Mouse (Mus musculus) kidney, postnatal 25 days (tissue): ENCODE results near the gene Gm17622.

Source experiments
- DNase-seq, 2 experiments: peaks; one replicate each; pipeline ENCODE4 v3.0.0; 2021; ENCODE audit warnings: mixed read lengths in 2 of 2

Gm17622 gene

DNA sequence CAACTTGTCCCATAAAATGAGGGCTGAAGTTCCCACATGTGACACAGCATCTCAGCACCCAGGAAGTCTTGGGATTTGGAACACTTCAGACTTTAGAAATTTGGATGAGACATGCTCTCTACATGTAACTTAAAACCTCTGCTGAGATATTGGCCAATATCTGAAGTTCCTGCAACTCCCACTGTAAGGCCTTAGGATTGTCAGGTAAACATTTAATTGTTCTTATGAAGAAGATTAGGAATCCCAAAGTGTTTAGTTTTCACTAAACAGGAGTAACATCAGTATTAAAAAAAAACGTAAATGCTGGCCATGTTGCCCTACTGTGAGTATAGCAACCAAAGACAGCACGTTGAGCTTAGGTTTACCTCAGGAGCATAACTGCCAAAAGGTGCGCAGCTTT, at the start of gene Gm17622:
Gene Gm17622, plus strand, starts transcription at position 301 of the 400 bp plus-strand sequence.
- DNase-seq: no peak

- no peak for DNase-seq
These were observed 40.2 kb upstream of the Gm17622 start for GRCm38 (mm10) chr13:96450205-96450856.

DNA sequence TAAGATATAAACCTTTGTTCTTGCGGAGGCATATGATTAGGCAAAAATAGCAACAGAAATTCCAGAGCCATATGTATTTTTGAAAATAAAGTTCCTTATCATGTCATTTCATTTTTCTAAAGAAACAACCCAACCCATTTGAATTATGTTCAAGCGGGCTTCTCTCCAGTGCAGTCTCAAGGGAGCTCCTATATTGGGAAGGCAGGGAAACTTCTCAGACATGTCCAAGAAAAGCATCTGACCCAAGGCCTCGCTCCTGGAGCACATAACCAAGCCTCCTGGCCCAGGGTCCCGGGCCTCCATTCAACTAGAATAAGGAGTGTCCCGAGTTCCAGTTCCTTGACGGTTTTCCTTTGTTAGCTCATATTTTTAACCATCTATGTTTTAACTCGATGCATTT, 39.7 kb upstream of the Gm17622 start:
- DNase-seq: no peak

DNA sequence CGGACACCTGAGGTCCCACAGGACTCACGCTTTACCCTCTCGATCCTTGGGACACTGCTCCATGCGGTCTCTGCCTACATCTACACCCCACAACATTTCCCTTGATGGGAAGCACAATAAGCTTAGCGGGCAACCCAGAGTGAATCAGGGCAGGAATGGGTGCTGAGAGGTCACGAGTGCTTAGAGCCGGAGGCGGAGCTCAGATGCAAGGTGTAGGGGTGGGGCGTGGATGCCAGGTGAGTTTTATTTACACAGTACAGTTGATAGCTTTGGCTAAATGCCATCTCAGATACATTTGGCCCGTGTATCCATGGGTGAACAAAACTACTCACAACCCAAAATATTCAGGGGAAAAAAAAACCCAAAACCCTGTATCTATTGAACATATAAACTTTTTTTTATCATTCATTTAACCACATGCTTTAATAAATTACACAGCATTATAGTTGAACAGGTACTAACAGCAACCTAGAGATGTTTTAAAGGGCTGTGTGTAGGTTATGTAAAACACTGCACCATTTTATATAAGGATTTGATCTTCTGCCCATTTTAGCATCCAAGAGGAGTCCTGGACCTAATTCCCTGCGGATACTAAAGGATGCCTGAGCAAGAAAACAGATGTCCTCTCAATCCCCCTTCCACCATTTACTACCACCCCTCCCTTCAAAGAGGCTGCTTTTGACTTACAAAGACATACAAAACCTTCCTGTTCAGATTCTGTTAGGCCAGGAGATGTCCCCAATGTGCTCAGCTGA, 39.0 kb upstream of the Gm17622 start:
- no peak for DNase-seq

GRCm38 (mm10) chr13:96452621-96453020, 37.9 kb upstream of the Gm17622 start:
- DNase-seq: no peak

DNA sequence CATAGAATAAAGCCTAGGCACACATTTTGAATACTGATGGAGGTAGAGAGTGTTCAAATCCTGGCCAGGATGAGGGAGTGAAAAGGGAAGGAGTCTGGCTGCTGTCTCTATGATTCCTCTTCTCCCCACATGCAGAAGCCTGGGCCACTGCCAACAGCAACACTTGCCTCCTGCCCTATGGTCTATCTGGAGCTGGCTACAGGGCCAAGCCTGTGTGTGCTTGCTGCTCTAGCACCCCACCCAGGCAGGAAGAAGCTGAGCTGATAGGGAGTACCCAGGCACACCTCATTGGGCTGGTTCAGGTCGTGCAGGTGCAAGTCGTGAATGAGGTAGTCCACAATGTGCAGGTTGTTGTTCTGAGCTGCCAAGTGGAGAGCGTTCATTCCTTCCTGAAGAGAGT, 36.2 kb upstream of the Gm17622 start:
- peak; percentile 40 to 54 for DNase-seq

DNA sequence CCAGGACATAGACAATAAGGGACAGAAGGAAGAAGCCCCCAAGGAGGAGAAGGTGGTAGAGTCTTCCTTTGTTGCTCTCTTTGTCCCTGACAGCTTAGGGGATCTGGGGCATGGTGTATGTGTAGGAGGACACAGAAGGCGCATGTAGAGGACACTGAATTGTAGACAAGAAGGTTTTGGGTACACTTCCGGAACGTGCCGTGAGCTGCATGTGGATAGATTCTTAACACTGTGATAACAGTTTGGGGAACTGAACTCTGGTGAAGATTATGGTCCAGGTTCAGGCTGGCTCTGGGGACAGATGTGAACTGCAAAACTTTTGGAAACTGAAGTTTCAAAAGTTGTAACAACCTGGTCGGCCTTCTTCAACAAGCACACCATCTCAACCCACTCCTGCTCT, 33.0 kb upstream of the Gm17622 start:
- DNase-seq: no peak

GRCm38 (mm10) chr13:96458018-96458417, 32.5 kb upstream of the Gm17622 start:
- no peak for DNase-seq

GRCm38 (mm10) chr13:96458606-96459005, 31.9 kb upstream of the Gm17622 start:
- DNase-seq: no peak

DNA sequence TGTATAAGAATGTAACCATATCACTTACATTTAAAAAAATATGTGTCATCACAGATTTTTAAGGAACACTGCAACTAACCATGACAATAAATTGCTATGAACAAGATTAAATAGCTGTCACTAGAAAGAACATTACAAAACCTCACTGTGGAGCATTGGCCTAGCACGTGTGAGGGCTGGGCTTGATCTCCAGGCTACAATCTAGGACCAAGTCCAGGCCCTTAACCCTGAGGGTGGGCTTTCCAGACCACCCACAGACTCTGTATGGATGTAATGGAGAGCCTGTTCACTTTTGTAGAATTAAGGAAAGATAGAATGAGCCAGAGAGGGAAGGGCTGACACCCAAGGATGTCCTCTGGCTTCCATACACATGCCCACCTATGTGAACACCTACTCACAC, 27.9 kb upstream of the Gm17622 start:
- no peak for DNase-seq

DNA sequence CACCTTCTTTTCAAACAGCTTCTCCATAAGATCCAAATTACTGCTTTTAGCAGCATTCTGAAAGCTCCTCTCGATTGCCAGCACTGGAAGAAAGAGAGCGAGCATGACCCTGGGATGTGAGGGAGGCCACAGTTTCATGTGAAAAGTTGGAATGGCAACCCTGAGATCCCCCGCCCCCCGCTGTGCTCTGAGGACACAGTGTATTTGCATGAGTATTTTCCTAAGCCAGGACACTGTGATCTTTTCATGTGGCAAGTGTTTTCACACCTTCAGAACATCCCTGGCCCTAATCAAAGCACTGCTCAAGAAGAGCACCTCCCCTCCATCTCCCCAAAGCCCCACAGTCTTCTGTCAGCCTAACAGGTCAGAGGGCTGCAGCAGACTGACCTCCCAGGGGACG, 25.2 kb upstream of the Gm17622 start:
- DNase-seq: no peak

DNA sequence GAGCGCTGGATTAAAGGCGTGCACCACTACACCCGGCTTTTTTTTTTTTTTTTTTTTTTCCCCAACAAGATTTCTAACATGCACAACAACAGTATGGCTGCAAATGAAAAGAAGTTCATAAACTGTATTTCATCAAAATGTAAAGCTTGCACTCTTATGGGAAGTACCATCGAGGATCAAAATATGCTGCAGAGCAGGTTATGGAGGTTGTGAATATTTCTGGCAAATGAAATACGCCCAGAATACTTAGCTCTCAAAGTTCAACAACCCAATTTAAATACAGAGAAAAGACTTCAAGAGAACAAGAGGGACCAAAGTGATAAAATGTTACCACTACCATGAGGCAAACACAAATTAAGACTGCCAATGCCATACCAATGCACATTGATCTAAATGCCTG, 21.9 kb upstream of the Gm17622 start:
- DNase-seq: no peak

DNA sequence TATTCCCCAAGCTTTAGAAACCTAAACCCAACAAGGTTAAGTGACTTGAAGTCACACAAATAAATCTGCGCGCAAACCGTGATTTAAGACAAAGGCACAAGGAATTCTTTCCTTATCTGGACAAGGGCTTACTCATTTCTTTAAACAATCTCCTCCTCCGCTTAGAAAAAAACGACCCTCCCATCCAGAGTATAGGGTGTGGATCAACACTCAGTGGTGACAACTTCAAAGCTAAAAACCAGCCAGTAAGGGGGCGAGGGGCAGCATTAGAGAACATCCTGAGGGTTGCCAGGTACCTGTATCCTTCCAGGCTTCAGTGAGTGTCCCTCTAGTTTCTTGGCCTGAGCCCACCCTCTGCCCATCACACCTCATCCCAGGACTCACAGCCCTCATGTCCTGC, 20.0 kb upstream of the Gm17622 start:
- DNase-seq: no peak

- DNase-seq: no peak
These were observed 19.6 kb upstream of the Gm17622 start, which contains the start of gene Ankdd1b for GRCm38 (mm10) chr13:96470957-96471356. Gene Ankdd1b (minus strand): TSS chr13:96471198.

GRCm38 (mm10) chr13:96477226-96477625, 13.3 kb upstream of the Gm17622 start:
- DNase-seq: no peak

DNA sequence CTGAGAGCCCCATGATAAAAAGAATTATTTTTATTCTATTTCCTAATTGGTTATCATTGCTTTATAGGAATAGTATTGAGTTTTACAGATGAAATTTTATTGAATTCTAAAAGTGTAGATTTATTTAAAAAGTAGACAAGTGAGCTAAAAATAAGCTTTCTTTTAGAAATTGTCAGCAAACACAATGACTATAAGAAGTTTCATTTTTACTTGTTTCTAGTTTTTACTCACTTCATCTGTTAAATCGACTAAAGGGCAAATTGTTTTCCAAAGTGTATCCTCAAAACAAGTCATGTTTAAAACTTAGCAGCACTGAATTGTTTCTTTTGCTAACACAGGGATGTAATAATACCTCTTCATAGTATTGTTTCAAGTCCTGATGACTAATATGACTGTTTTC, 11.5 kb upstream of the Gm17622 start:
- DNase-seq: no peak

DNA sequence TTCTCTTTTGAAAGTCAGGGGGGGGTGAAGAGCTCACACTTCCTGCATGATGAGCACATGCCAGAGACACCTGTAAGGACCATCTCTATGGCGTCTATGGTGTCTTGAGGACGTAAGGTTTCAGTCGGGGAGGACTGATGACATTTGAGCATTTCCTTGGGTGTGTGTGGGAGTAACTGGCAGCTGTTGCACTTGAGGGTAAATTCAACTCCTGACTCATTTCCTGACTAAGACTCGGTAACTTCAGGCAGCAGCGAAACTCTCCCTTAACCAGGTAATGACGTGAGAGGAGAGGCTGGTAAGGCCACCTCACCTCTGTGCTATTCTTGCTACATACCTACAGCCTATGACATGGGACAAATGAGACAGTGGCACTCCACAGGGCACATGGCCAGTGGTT, 3.3 kb upstream of the Gm17622 start:
- no peak for DNase-seq

DNA sequence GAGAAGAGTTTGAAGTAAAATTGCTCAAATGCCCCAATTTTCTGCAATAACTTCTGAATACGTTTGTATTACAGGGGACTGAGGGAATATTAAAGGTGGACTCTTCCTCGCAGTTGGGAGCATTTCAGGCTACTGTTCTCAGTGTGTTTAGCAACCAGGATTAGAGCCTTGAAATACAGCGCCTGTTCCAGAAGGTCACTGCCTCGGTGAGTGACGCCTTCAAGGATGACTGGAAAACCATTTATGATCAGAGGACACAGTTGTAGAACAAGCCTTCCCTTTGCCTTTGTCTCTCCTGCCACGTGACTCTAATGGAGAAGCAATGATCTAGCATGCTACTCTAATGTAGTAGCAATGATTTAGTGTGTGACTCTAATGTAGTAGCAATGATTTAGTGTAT, 2.6 kb upstream of the Gm17622 start:
- DNase-seq: no peak

DNA sequence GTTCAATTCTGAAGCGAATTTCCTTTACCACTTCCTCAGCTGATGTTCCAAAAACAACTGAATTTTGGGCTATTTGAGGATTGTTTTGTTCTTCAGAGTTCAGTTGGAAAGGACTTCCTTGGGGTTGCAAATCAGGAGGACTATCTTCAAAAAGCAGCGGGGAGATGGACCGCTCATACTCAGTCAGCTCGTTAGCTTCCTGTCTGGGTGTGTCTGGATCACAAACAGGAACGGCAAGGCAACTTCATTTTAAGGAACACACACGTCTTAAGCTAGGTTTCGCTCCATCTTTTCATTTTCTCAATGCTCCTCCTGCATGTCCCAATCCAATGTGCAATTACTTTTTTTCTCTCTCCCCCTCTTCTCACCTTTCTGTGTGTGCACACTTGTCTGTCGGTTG, 6.1 kb downstream of the Gm17622 start:
- no peak for DNase-seq

DNA sequence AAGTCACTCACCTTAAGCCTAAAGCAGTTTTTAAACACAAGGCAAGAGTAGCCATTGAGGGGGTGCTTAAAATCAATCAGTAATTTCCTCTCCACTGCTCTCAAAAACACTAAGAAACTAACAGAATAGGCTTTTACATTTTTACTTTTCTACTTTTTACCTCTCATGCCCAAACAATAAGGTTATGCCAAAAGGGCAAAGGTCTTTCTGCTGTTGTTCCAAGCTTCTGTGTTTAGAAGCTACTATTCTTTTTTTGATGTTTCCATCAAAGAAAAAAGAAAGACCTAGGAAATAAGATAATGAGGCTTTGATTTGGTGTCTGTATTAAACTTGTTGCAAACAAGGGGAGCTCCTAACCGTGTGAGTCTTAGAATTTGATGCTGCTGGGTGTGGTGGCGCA, 9.4 kb downstream of the Gm17622 start:
- no peak for DNase-seq

DNA sequence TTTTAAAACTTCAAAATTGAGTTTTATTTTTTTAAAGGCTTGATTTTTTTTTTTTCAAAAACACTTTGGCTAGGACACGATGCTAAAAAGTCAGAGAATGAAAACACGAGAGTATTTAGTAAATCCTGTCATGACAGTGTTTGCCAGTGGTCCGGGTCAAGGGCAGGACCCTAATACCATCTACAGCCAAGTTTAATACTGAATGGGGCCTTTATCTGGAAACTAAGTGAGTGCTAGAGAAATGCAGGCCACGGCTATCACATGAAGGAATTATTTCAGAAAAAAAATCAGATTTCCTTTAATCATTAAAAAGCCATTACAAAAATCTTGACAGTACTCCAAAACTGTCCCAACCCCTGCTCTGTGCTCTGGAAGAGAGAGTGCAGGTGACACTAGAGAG, 15.1 kb downstream of the Gm17622 start:
- no peak for DNase-seq

DNA sequence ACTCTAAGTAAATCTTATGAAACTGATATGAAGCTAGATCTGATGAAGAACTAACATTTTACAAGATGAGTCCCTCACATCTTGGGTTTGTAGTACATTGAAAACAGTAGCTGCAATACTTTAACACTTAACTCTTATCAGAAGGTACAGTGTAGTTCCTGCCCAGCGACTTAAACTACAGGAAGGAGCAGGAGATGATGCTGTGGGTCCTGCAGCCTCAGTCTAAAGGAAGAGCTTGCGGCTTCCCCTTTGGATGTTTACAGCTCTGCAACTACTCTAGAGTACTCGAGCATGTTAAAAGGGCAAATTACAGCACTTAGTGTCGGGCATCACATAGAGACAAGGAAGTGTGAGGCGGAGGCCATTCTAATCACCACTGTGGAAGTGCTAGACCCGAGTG, 15.8 kb downstream of the Gm17622 start:
- DNase-seq: no peak

DNA sequence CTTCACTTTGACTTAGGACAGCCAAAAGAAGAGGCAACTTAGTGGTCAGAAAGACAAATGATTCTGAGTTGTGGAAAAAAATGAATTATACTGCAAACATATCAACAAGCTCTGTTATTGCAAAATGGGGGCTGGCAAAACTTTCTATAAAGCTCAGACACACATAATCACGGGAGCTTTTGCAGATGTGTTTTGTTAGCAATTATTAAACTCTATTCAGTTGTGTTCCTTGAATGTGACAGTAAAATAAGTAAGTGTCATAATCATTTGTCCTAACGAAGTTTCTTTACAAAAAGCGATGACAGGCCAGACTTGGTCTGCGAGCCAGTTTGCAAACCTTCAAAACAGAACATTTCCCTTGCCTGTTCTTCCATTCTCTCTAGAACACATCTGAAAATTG, 17.0 kb downstream of the Gm17622 start:
- DNase-seq: no peak

DNA sequence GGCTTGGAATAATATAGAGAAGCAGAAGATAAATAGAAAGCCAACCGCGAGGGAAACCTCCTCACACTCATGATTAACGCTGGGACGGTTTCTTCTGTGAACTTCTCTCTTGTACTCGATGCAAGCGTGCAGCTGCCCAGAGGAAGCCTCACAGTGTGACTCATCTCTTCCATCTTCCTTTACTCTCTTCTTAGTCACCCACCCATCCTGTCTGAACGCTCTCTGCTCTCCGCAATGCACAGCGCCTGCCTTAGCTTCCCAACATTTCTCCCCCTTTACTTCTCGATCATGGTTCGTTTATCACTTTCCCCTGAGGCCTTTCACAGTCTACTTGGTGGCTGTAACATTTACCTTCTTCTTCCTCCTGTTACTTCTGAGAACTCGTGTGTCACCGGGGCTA, 20.1 kb downstream of the Gm17622 start:
- DNase-seq: no peak

DNA sequence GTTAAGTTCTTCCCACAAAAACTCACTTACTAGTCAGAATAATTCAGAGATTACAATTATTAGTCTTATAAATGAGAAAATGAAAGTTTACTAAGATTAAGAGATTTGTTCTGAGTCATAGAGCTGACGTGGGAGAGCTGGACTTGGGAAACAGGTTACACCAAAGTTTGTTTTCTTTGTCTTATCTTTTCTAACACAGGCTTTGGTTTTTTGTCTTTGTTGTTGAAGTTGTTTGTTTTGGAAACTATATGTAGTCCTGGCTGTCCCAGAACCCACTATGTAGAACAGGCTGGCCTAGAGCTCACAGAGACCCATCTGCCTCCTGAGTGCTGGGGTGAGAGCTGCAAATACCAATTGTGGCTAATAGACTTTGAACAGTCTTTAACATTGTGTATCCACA, 20.7 kb downstream of the Gm17622 start:
- DNase-seq: no peak
